Mouse (Mus musculus): ENCODE results near the gene Rab3gap1. TPM values are rescaled to one million over a fixed set of nuclear protein-coding genes. Genes with fewer than 3 reads are reported as not detected.

Gene Rab3gap1
- polyA plus RNA-seq, 1 experiment: 22.6 TPM

DNA sequence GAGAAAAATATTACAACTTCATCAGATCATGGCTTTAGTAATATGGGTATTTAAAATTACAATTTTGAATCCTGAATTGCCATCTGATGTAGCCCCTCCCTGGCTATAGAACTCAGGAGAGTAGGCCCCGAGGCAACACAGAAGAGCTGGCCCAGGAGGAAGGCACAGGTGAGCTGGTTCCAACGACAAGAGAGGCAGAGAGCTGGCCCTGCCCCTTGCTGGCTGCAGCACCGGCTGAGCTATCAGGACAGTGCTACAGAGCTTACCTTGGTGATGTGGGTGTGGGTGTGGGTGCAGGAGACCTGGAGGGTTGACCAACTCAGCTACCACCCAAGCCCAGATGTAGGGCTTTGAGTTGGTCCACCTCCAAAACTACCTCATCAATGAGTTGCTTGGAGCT is 119.7 kb downstream of the Rab3gap1 start:
- no peak overlapping the region for H3K4me3 ChIP-seq (ENCODE audit: insufficient read depth, low read depth, low read length)
- no peak overlapping the region; the same call in 1 of the 2 replicates for H3K27ac ChIP-seq (replicated peaks; ENCODE audit: low read depth, low read length)
- H3K4me1 ChIP-seq (ENCODE audit: control insufficient read depth, insufficient read depth, insufficient read length, low read length): peaks cover 7% of the 10 kb centered on the region

DNA sequence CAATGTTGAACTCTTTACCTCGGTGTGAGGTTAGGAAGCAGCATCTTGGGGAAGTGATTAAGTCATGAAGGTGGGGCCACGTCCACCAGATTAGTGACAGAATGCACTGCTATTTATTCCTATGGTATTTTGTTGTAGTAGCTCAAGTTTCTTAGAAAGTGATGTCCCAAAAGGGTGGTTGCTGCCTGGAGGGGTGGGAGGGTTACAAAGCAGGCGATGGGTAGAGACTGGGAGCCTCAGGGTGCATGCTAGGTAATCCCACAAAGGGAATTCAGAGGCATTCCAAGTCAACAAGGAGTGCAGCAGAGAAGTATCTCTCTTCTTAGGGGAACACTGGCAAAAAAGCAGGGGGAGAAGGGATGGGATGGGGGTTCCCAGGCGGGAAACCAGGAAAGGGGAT is 120.8 kb downstream of the Rab3gap1 start:
- Histone ChIP-seq H3K27ac (replicated peaks; ENCODE audit: low read depth, low read length) (peak overlapping the region; percentile 78), H3K4me3 (ENCODE audit: insufficient read depth, low read depth, low read length) (no peak overlapping the region)

GRCm38 (mm10) chr1:127989876-127990731 is 121.5 kb downstream of the Rab3gap1 start:
- Histone ChIP-seq H3K4me3 (ENCODE audit: insufficient read depth, low read depth, low read length) (no peak overlapping the region), H3K27ac (replicated peaks; ENCODE audit: low read depth, low read length) (peak overlapping the region; percentile 94), H3K4me1 (ENCODE audit: control insufficient read depth, insufficient read depth, insufficient read length, low read length) (peaks cover 4% of the 10 kb centered on the region; the same call in 1 of the 2 replicates)

More for the DNA sequence above, 120.8 kb downstream of the Rab3gap1 start:
- peaks cover 6% of the 10 kb centered on the region; the same call in 1 of the 2 replicates for H3K4me1 ChIP-seq (ENCODE audit: control insufficient read depth, insufficient read depth, insufficient read length, low read length)

Other genes with a start within 250 kb of the Rab3gap1 start
- not detected in 2 replicates for gene Tmem163, start 189.2 kb upstream of the Rab3gap1 start, polyA plus RNA-seq (2012; ENCODE audit: insufficient read depth, insufficient read length, missing spikeins)
- gene Acmsd, start 139.4 kb upstream of the Rab3gap1 start, polyA plus RNA-seq (2012; ENCODE audit: insufficient read depth, insufficient read length, missing spikeins): not detected in 2 replicates
- 9.3 and 12.0 TPM in 2 replicates for gene Ccnt2, start 94.6 kb upstream of the Rab3gap1 start, polyA plus RNA-seq (2012; ENCODE audit: insufficient read depth, insufficient read length, missing spikeins)
- not detected in 2 replicates for gene Map3k19, start 13.7 kb upstream of the Rab3gap1 start, polyA plus RNA-seq (2012; ENCODE audit: insufficient read depth, insufficient read length, missing spikeins)
- 3.1 and 3.8 TPM in 2 replicates for gene Zranb3, start 234.3 kb downstream of the Rab3gap1 start, polyA plus RNA-seq (2012; ENCODE audit: insufficient read depth, insufficient read length, missing spikeins)
- 27.3 and 33.4 TPM in 2 replicates for gene R3hdm1, start 234.5 kb downstream of the Rab3gap1 start, polyA plus RNA-seq (2012; ENCODE audit: insufficient read depth, insufficient read length, missing spikeins)